Mouse (Mus musculus) heart, embryonic 12.5 days (tissue): ENCODE data around the gene Hebp1. TPM values are rescaled to one million over a fixed set of nuclear protein-coding genes. Genes with fewer than 3 reads are reported as not detected.

Experiments
- ATAC-seq: fragments of 200-750 bp; cut with Nextera tagmentation; 2 replicates; pipeline ENCODE4 v1.8.0; 2017; ENCODE audit warnings: moderate TSS enrichment, moderate library complexity; ENCODE audit not compliant: insufficient number of reproducible peaks, low FRiP score
- H3K27ac ChIP-seq: fragments of 300-500 bp; sonication (generic); 2 replicates; pipeline ENCODE4 v1.5.1; 2016; ENCODE audit warnings: mild to moderate bottlenecking, moderate library complexity; ENCODE audit not compliant: poor library complexity, severe bottlenecking
- H3K27me3 ChIP-seq: fragments of 300-500 bp; sonication (generic); replicated peaks from 2 replicates; pipeline ENCODE4 v1.6.1; 2016; ENCODE audit warnings: mild to moderate bottlenecking, moderate library complexity
- H3K36me3 ChIP-seq: fragments of 300-500 bp; sonication (generic); 2 replicates; pipeline ENCODE4 v1.6.1; 2016; ENCODE audit warnings: mild to moderate bottlenecking, moderate library complexity
- H3K4me1 ChIP-seq: fragments of 300-500 bp; sonication (generic); replicated peaks from 2 replicates; pipeline ENCODE4 v1.6.1; 2016; ENCODE audit warnings: mild to moderate bottlenecking
- H3K4me2 ChIP-seq: fragments of 300-500 bp; sonication (generic); 2 replicates; pipeline ENCODE4 v1.6.1; 2016; ENCODE audit warnings: mild to moderate bottlenecking, moderate library complexity
- H3K4me3 ChIP-seq: fragments of 300-500 bp; sonication (generic); 2 replicates; pipeline ENCODE4 v1.5.1; 2016; ENCODE audit warnings: mild to moderate bottlenecking
- H3K9ac ChIP-seq: fragments of 300-500 bp; sonication (generic); 2 replicates; pipeline ENCODE4 v1.6.1; 2016; ENCODE audit warnings: mild to moderate bottlenecking, moderate library complexity
- H3K9me3 ChIP-seq: fragments of 300-500 bp; sonication (generic); replicated peaks from 2 replicates; pipeline ENCODE4 v1.6.1; 2016; ENCODE audit warnings: mild to moderate bottlenecking, moderate library complexity
- WGBS: fragments of 180-500 bp; shearing (Covaris S2); methylation state at CpG from one replicate; pipeline ENCODE4 v1.1.7; 2016; 5-methylcytosine and 5-hydroxymethylcytosine counted together
- polyA plus RNA-seq: library from polyadenylated mRNA; unstranded; fragments of >200 nt; fragmentation: Nextera tagmentation; extraction: Ambion mirVana; gene quantifications from 2 replicates; pipeline ENCODE4 v1.2.1, GENCODE M21; 2016

The Hebp1 gene
- polyA plus RNA-seq, 1 experiment from 2014 or later, result 16.0 TPM

DNA sequence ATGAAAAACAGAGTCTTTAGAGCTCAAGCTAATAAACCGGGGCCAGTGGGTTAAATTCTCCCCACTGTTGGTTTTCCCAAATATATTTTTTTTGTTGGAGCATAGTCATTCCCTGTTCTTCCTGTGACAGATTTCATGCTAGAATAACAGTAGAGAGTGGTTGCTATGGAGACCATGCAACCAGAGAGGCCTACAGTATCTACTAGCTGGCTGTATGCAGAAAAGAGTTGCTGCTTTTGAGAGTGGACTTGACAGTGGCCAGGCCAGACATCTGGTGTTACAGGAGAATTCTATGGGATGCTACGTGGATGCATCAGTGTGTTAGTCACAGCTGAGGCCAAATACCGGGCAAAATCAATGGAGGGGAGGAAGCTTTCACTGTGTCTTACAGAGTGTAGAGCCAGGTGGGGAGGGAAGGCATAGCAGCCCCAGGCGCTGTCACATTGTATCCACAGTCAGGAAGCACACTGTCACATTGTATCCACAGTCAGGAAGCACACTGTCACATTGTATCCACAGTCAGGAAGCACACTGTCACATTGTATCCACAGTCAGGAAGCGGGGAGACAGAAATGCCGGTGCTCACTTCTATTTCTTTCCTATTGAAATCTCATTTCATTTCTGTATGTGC is 26.1 kb upstream of the Hebp1 start:
- H3K27ac ChIP-seq, result peak overlapping the region; percentile 49; the same call in 1 of the 2 replicates
- ATAC-seq, result no peak; the same call in 1 of the 2 replicates
- whole genome bisulfite sequencing, result 62% methylated on average over 6 of the region's 6 CpGs
- no peak overlapping the region for H3K4me2 ChIP-seq
- peaks cover 38% of the 10 kb centered on the region for H3K27me3 ChIP-seq
- peaks cover 12% of the 10 kb centered on the region for H3K36me3 ChIP-seq
- H3K9me3 ChIP-seq, result no peaks in the 10 kb centered on the region
- H3K4me3 ChIP-seq, result no peak overlapping the region
- H3K9ac ChIP-seq, result no peak overlapping the region
- peaks cover 18% of the 10 kb centered on the region for H3K4me1 ChIP-seq

DNA sequence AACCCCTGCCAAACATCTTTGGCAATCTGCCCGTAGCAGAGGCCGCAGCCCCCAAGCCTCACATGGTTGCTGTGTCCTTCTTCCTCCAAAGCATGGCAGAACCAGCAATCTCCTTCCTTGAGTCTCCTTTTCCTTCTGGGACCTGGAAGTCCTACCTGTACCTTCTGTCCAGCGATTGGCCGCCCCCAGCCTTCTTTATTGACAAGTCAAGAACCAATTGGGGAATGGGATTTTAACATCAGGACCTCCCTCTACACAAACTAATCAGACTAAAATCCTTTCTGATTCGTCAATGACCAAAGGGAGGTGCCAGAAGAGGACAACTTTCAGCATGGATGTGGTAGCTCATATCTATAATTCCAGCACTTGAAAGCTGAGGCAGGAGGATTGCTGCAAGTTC is 22.1 kb upstream of the Hebp1 start:
- H3K36me3 ChIP-seq, result 0 out of 2 replicates have a peak, but pooled peaks cover 2% of the 10 kb centered on the region
- H3K27me3 ChIP-seq, result peaks cover 47% of the 10 kb centered on the region
- H3K4me3 ChIP-seq, result no peak overlapping the region
- peaks cover 10% of the 10 kb centered on the region for H3K4me1 ChIP-seq
- H3K9ac ChIP-seq, result no peak overlapping the region
- 82% methylated on average over 5 of the region's 5 CpGs for whole genome bisulfite sequencing
- no peak overlapping the region for H3K4me2 ChIP-seq
- ATAC-seq, result no peak
- H3K9me3 ChIP-seq, result no peaks in the 10 kb centered on the region
- H3K27ac ChIP-seq, result no peak overlapping the region

DNA sequence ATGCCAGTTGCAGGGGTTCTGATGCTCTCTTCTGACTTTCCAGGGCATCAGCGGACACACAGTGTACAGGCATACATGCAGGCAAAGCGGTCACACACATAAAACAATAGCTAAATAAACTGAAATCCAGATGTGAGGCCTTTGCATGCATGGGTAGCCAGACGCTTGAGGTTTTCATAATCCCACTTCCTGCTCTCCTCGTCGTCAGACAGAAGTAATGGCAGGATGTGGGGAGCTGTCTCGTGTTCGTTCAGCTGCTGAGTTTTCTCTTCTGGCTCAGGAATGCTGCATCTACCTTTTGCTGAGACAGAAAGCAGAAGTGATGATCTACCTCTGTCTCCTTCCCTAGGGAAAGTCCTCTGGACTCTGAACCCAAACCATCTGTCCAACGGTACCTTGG is 20.5 kb upstream of the Hebp1 start:
- peaks cover 55% of the 10 kb centered on the region for H3K27me3 ChIP-seq
- peaks cover under 1% of the 10 kb centered on the region; the same call in 1 of the 2 replicates for H3K4me1 ChIP-seq
- no peak for ATAC-seq
- H3K4me2 ChIP-seq, result no peak overlapping the region
- 0 out of 2 replicates have a peak, but pooled peaks cover 2% of the 10 kb centered on the region for H3K36me3 ChIP-seq
- WGBS, result 72% methylated on average over 8 of the region's 8 CpGs
- H3K4me3 ChIP-seq, result no peak overlapping the region
- H3K9ac ChIP-seq, result no peak overlapping the region
- no peaks in the 10 kb centered on the region for H3K9me3 ChIP-seq
- no peak overlapping the region for H3K27ac ChIP-seq

DNA sequence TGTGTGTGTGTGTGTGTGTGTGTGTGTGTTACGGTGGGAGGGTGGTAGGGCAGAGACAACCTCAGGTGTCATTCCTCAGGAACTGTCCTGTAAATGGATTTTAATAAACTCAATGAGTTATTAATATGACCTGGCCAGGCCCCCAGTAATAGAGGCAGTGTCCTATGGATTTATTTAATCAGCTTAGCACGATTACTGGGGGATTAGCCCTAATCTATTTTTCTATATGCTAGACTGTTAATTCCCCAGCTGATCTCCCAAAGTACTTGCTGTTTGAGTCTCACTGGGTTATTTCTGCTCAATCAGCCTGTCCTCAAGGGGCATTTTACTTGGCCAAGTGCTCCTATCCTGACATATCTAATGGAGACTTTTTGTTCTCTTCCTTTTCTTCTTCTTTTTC is 14.8 kb upstream of the Hebp1 start:
- Histone ChIP-seq H3K9me3 (no peaks in the 10 kb centered on the region), H3K4me1 (no peaks in the 10 kb centered on the region), H3K36me3 (peaks cover 3% of the 10 kb centered on the region; the same call in 1 of the 2 replicates), H3K4me2 (no peak overlapping the region), H3K27me3 (peaks cover 28% of the 10 kb centered on the region), H3K9ac (no peak overlapping the region), H3K4me3 (no peak overlapping the region), H3K27ac (no peak overlapping the region)
- no peak for ATAC-seq
- WGBS, result 78% methylated on average over 1 of the region's 2 CpGs

DNA sequence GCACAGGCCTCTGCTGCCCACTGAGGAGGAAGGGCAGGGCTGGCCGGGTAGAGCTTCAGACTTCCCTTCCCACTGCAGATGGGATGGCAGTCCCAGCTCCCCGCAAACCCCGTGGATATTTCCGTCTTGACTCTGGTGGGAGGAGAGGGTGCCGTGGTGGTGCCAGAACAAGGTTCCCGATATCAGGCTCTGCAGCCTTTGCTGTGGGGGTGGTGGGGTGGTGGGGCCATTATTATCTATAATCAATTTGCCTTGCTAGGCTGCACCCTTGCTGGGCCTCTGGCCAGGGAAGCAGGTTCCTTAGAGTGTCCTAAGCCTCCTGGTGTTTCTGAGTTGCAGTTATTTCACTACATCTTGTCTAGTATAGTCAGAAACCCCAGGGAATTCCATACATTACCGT is 13.3 kb upstream of the Hebp1 start:
- Histone ChIP-seq H3K27ac (no peak overlapping the region), H3K36me3 (peaks cover 3% of the 10 kb centered on the region; the same call in 1 of the 2 replicates), H3K9me3 (no peaks in the 10 kb centered on the region), H3K4me1 (no peaks in the 10 kb centered on the region), H3K9ac (no peak overlapping the region), H3K27me3 (peaks cover 28% of the 10 kb centered on the region), H3K4me3 (no peak overlapping the region), H3K4me2 (no peak overlapping the region)
- 65% methylated on average over 7 of the region's 7 CpGs for WGBS
- no peak for ATAC-seq

DNA sequence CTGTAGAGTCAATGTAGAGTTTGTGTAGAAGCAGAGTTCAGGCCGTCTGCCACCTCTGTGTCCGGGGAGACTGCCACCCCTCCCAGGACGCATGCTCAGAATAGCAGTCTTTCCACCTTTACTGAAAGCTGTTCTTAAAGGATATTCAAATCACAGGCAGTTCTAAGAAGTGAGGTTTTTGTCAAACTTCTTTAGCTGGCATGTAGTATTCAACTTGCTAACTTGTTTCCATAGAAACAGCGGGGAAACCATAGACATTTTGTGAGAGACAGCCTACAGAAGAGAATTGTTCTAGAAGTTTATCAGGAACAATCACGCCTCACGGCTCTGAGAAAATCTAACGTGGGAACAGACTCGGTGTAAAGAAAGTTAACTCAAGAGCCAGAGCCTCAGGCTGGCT is 9.1 kb upstream of the Hebp1 start:
- H3K9me3 ChIP-seq, result 0 out of 2 replicates have a peak, but pooled peaks cover 4% of the 10 kb centered on the region
- WGBS, result 71% methylated on average over 8 of the region's 8 CpGs
- no peak for ATAC-seq
- H3K36me3 ChIP-seq, result peaks cover 3% of the 10 kb centered on the region; the same call in 1 of the 2 replicates
- no peak overlapping the region for H3K4me2 ChIP-seq
- no peak overlapping the region for H3K27ac ChIP-seq
- H3K4me1 ChIP-seq, result no peaks in the 10 kb centered on the region; the same call in 1 of the 2 replicates
- H3K27me3 ChIP-seq, result peaks cover 4% of the 10 kb centered on the region; the same call in 1 of the 2 replicates
- no peak overlapping the region for H3K4me3 ChIP-seq
- H3K9ac ChIP-seq, result no peak overlapping the region

DNA sequence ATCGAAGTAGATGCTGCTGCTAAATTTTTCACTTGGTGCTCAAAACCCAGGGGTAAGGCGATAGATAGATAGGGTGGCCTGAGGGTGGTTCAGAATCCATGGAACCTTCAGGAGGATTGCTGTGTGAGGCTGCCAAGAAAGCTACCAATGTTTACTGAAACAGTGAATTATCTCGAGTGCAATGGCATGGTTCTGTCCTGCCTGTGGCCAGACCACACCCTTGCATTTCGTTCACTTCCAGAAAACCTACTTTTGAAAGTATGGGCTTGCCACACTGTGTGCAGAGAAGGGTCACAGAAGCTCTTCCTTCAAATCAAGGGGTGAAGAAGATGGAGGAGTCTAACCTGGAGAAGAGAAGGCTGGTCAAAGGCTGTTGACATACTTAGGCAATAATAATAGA is 8.0 kb upstream of the Hebp1 start:
- H3K27ac ChIP-seq, result no peak overlapping the region
- ATAC-seq, result 0 out of 2 replicates have a peak, but pooled peaks have one; percentile 64
- peaks cover 6% of the 10 kb centered on the region; the same call in 1 of the 2 replicates for H3K27me3 ChIP-seq
- no peak overlapping the region for H3K9ac ChIP-seq
- H3K4me1 ChIP-seq, result no peaks in the 10 kb centered on the region; the same call in 1 of the 2 replicates
- H3K9me3 ChIP-seq, result 0 out of 2 replicates have a peak, but pooled peaks cover 4% of the 10 kb centered on the region
- H3K4me2 ChIP-seq, result no peak overlapping the region
- 81% methylated on average over 4 of the region's 4 CpGs for WGBS
- H3K4me3 ChIP-seq, result no peak overlapping the region
- peaks cover 3% of the 10 kb centered on the region; the same call in 1 of the 2 replicates for H3K36me3 ChIP-seq

DNA sequence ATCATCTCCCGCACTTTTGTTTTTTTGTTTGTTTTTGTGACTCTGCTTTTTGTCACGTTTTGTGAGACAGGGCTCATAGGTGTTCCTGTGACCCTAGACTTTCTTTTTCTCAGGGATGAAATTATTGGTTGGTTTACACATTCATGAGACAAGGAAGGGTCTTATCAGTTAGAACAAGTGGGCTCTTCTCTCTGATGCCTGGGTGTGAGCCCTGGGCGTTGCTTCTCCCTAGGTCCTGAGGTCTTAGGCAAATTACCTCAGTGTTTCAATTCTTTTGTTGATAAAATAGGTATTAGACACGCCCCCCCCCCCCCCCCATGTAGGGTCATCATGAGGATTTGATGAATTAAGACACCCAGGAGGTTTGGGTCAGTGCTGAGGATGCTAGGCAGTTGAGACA is 7.0 kb upstream of the Hebp1 start:
- Histone ChIP-seq H3K4me3 (no peak overlapping the region), H3K9me3 (0 out of 2 replicates have a peak, but pooled peaks cover 4% of the 10 kb centered on the region), H3K4me2 (no peak overlapping the region), H3K9ac (no peak overlapping the region), H3K27ac (no peak overlapping the region), H3K36me3 (peaks cover 3% of the 10 kb centered on the region; the same call in 1 of the 2 replicates), H3K27me3 (peaks cover 6% of the 10 kb centered on the region; the same call in 1 of the 2 replicates), H3K4me1 (no peaks in the 10 kb centered on the region; the same call in 1 of the 2 replicates)
- WGBS, result 61% methylated on average over 4 of the region's 4 CpGs
- no peak for ATAC-seq

DNA sequence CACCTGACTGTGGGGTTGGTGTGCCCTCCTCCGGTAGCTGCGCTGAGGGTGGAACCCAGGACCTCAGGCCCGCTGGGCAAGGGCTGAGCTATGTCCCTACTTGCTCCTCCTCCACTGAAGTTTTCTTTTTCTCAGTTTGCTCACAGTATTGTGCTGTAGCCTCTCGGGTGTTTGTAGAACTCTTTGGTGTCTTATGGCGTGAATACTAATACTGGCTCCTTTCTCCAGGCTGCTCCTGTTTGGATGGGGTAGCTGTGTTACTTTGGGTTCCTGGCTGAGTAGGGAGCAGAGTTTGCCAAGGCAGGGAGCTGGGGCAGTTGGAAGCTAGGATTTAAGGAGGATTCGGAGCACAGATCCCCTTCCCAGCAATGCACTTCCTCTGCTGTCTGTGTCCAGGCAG is 5.9 kb upstream of the Hebp1 start:
- H3K27me3 ChIP-seq, result 0 out of 2 replicates have a peak, but pooled peaks cover 5% of the 10 kb centered on the region
- H3K9me3 ChIP-seq, result 0 out of 2 replicates have a peak, but pooled peaks cover 4% of the 10 kb centered on the region
- H3K4me3 ChIP-seq, result no peak overlapping the region
- no peak overlapping the region for H3K4me2 ChIP-seq
- ATAC-seq, result no peak
- H3K27ac ChIP-seq, result no peak overlapping the region
- no peaks in the 10 kb centered on the region for H3K36me3 ChIP-seq
- 63% methylated on average over 6 of the region's 6 CpGs for WGBS
- H3K9ac ChIP-seq, result no peak overlapping the region
- peaks cover 1% of the 10 kb centered on the region; the same call in 1 of the 2 replicates for H3K4me1 ChIP-seq

DNA sequence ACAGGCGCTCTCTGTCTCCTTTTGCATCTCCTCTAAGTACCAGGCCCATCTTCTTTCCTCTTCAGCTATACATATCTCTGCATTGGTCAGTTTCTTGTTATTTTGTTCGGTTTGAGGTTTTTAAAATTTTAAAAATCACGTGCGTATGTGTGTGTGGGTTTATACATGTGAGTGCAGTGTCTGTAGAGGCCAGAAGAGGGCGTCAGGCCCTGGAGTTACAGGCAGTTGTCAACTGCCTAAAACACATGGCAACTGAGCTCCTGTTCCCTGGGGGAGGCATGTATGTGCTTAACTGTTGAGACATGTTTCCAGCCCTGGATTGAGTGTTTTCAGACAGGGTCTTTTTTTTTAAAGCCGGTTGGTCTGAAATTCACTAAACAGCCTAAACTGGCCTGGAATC is 4.8 kb upstream of the Hebp1 start:
- 0 out of 2 replicates have a peak, but pooled peaks cover 4% of the 10 kb centered on the region for H3K9me3 ChIP-seq
- 0 out of 2 replicates have a peak, but pooled peaks cover 5% of the 10 kb centered on the region for H3K27me3 ChIP-seq
- 87% methylated on average over 6 of the region's 6 CpGs for whole genome bisulfite sequencing
- H3K4me1 ChIP-seq, result peaks cover 6% of the 10 kb centered on the region
- no peak overlapping the region for H3K4me3 ChIP-seq
- ATAC-seq, result no peak
- H3K36me3 ChIP-seq, result no peaks in the 10 kb centered on the region
- H3K27ac ChIP-seq, result no peak overlapping the region
- H3K9ac ChIP-seq, result no peak overlapping the region
- H3K4me2 ChIP-seq, result no peak overlapping the region

DNA sequence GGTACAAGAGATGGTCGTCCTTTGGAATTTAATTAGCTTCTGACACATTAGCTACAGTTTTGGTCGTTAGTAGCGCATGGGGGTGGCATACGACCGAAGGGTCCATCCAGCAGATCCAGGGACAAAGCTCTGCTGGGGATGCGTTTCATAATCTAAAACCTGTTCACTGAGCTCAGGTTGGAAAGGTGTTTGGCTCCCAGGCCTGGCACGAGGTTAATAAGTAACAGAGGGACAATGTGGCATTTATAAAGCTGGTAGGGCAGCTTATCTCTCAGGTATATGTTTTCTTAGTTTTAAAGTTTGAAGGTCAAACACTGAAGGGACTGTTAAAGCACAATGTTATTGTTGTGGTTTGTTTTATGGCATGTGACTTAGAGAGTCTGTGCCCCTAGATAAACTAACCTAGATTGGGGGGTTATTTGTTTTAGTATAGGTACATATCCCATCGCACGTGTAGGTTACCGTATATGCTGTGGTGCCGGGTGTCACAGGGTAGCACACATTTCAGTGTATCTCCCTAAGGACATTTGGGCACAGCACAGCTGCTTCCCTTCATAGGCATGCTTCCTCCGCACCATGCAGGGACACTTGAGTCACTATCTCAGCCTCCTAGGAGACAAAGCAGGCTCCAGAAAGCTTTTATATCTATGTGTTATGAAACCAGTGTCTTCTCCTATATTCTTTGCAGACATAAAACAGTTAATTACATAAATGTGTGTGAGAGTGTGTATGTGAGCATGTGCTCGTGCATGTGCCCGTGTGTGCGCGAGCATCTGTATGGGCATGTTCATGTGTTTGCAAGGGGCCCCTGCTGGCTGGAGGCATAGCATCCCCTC is 2.5 kb upstream of the Hebp1 start:
- 87% methylated on average over 16 of the region's 16 CpGs for WGBS
- Histone ChIP-seq H3K9me3 (0 out of 2 replicates have a peak, but pooled peaks cover 4% of the 10 kb centered on the region), H3K27ac (no peak overlapping the region), H3K4me3 (no peak overlapping the region), H3K36me3 (no peaks in the 10 kb centered on the region), H3K27me3 (0 out of 2 replicates have a peak, but pooled peaks cover 5% of the 10 kb centered on the region), H3K4me1 (peaks cover 9% of the 10 kb centered on the region), H3K4me2 (no peak overlapping the region), H3K9ac (no peak overlapping the region)
- no peak for ATAC-seq
